Mouse (Mus musculus): ENCODE data around the gene Cracr2b. TPM values are rescaled to one million over a fixed set of nuclear protein-coding genes. Genes with fewer than 3 reads are reported as not detected.

Gene Cracr2b
- polyA plus RNA-seq, 1 experiment from 2014 or later, result 7.7 TPM

- Histone ChIP-seq H3K27me3 (peaks cover 49% of the 10 kb centered on the region), H3K9ac (replicated peaks) (no peak overlapping the region), H3K4me3 (replicated peaks) (no peak overlapping the region), H3K4me2 (no peak overlapping the region), H3K9me3 (no peaks in the 10 kb centered on the region), H3K27ac (no peak overlapping the region), H3K4me1 (replicated peaks) (peaks cover 26% of the 10 kb centered on the region), H3K36me3 (peaks cover 10% of the 10 kb centered on the region)
- ATAC-seq (ENCODE audit: insufficient number of reproducible peaks, insufficient read depth, low FRiP score, low TSS enrichment, low read depth), result no peak
- 91% methylated on average over 14 of the region's 14 CpGs for WGBS
Measured at GRCm38 (mm10) chr7:141457236-141457635, 3.7 kb upstream of the Cracr2b start.

DNA sequence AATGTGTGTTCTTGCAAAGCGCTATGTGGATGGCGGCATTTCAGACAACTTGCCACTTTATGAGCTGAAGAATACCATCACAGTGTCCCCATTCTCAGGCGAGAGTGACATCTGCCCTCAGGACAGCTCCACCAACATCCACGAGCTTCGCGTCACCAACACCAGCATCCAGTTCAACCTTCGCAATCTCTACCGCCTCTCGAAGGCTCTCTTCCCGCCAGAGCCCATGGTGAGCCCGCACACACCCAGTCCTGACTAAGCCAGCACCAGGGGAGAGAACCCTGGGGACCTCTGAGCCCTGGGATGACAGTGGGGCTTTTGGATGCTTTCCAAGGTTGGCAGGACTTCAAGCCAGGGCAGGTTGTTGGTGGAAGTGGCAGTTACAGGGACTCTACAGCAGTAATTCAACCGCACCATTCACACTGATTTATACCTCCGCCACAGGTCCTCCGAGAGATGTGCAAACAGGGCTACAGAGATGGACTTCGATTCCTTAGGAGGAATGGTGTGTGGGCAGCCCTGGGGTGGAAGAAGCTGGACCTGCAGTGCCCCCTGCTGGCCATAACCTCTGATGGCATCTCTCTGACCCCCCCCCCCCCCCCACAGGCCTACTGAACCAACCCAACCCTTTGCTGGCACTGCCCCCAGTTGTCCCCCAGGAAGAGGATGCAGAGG lies 2.8 kb upstream of the Cracr2b start:
- Histone ChIP-seq H3K36me3 (peaks cover 8% of the 10 kb centered on the region; the same call in 1 of the 2 replicates), H3K27ac (no peak overlapping the region), H3K4me2 (no peak overlapping the region), H3K4me1 (replicated peaks) (peaks cover 30% of the 10 kb centered on the region), H3K9me3 (no peaks in the 10 kb centered on the region), H3K27me3 (peaks cover 57% of the 10 kb centered on the region), H3K9ac (replicated peaks) (no peak overlapping the region), H3K4me3 (replicated peaks) (no peak overlapping the region)
- no peak for ATAC-seq (ENCODE audit: insufficient number of reproducible peaks, insufficient read depth, low FRiP score, low TSS enrichment, low read depth)
- 75% methylated on average over 15 of the region's 15 CpGs for WGBS

DNA sequence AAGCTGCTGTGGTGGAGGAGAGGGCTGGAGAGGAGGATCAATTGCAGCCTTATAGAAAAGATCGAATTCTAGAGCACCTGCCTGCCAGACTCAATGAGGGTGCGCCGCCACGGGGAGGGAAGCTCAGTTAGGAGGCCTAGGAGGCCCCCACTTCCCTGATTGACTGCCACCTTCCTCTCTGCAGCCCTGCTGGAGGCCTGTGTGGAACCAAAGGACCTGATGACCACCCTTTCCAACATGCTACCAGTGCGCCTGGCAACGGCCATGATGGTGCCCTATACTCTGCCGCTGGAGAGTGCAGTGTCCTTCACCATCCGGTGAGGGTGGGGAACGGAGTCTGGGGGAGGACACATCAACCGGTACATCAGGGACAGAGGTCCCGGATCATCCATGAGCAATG lies 2.2 kb upstream of the Cracr2b start:
- WGBS, result 91% methylated on average over 11 of the region's 11 CpGs
- Histone ChIP-seq H3K4me1 (replicated peaks) (peaks cover 30% of the 10 kb centered on the region), H3K36me3 (peaks cover 8% of the 10 kb centered on the region; the same call in 1 of the 2 replicates), H3K9me3 (no peaks in the 10 kb centered on the region), H3K4me3 (replicated peaks) (no peak overlapping the region), H3K27ac (no peak overlapping the region), H3K4me2 (no peak overlapping the region), H3K9ac (replicated peaks) (no peak overlapping the region), H3K27me3 (peaks cover 63% of the 10 kb centered on the region)
- no peak for ATAC-seq (ENCODE audit: insufficient number of reproducible peaks, insufficient read depth, low FRiP score, low TSS enrichment, low read depth)

GRCm38 (mm10) chr7:141459301-141459711 lies 1.6 kb upstream of the Cracr2b start:
- H3K27ac ChIP-seq, result no peak overlapping the region
- no peak overlapping the region for H3K4me3 ChIP-seq (replicated peaks)
- H3K4me1 ChIP-seq (replicated peaks), result peaks cover 33% of the 10 kb centered on the region
- WGBS, result 90% methylated on average over 17 of the region's 17 CpGs
- no peak for ATAC-seq (ENCODE audit: insufficient number of reproducible peaks, insufficient read depth, low FRiP score, low TSS enrichment, low read depth)
- no peak overlapping the region for H3K4me2 ChIP-seq
- no peak overlapping the region for H3K9ac ChIP-seq (replicated peaks)
- H3K36me3 ChIP-seq, result peaks cover 8% of the 10 kb centered on the region; the same call in 1 of the 2 replicates
- H3K9me3 ChIP-seq, result no peaks in the 10 kb centered on the region
- peaks cover 69% of the 10 kb centered on the region for H3K27me3 ChIP-seq

- peaks cover 8% of the 10 kb centered on the region; the same call in 1 of the 2 replicates for H3K36me3 ChIP-seq
- H3K9ac ChIP-seq (replicated peaks), result no peak overlapping the region
- H3K27ac ChIP-seq, result no peak overlapping the region
- no peak overlapping the region for H3K4me2 ChIP-seq
- no peaks in the 10 kb centered on the region for H3K9me3 ChIP-seq
- H3K4me1 ChIP-seq (replicated peaks), result peaks cover 34% of the 10 kb centered on the region
- H3K4me3 ChIP-seq (replicated peaks), result no peak overlapping the region
- ATAC-seq (ENCODE audit: insufficient number of reproducible peaks, insufficient read depth, low FRiP score, low TSS enrichment, low read depth), result no peak
- H3K27me3 ChIP-seq, result peaks cover 76% of the 10 kb centered on the region
- WGBS, result 72% methylated on average over 5 of the region's 5 CpGs
Measured at GRCm38 (mm10) chr7:141460001-141460390, 898 bp upstream of the Cracr2b start.

GRCm38 (mm10) chr7:141461521-141462332 lies 833 bp downstream of the Cracr2b start:
- Histone ChIP-seq H3K4me2 (peak overlapping the region; percentile 78), H3K27ac (no peak overlapping the region), H3K4me1 (replicated peaks) (peaks cover 36% of the 10 kb centered on the region), H3K9me3 (no peaks in the 10 kb centered on the region), H3K36me3 (peaks cover 8% of the 10 kb centered on the region; the same call in 1 of the 2 replicates), H3K4me3 (replicated peaks) (peak overlapping the region; percentile 42), H3K27me3 (peaks cover 91% of the 10 kb centered on the region), H3K9ac (replicated peaks) (peak overlapping the region; percentile 58)
- WGBS, result 2% methylated on average over 58 of the region's 59 CpGs
- ATAC-seq (ENCODE audit: insufficient number of reproducible peaks, insufficient read depth, low FRiP score, low TSS enrichment, low read depth), result no peak

DNA sequence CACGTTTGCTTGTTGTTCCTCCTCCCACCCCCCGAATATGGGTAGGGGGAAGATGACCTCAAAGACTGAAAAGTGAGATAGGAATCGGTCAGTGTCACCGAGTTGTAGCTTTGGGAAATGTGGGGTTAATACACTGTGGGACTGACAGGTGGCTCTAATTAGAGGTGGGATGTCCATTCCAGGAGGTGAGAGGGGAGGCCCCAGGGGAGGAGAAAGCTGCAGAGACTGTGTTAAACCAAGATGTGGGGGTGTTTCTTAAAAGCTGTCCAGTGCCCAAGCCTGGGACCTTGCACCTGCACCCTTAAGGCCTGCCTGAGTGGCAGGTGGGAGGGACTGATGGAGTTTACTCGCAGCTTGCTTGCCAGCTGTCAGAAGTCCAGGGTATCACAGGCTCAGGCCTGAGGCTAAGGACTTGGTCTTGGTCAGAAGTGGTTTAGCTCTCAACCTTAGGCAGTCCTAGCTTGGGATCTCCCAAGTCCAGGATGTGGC lies 1.5 kb downstream of the Cracr2b start:
- Histone ChIP-seq H3K9me3 (no peaks in the 10 kb centered on the region), H3K4me2 (peak overlapping the region; percentile 78), H3K27me3 (peaks cover 84% of the 10 kb centered on the region), H3K9ac (replicated peaks) (peak overlapping the region; percentile 58; the same call in 1 of the 2 replicates), H3K4me1 (replicated peaks) (peaks cover 41% of the 10 kb centered on the region), H3K4me3 (replicated peaks) (peak overlapping the region; percentile 42; the same call in 1 of the 2 replicates), H3K27ac (no peak overlapping the region), H3K36me3 (peaks cover 8% of the 10 kb centered on the region; the same call in 1 of the 2 replicates)
- WGBS, result 7% methylated on average over 5 of the region's 5 CpGs
- ATAC-seq (ENCODE audit: insufficient number of reproducible peaks, insufficient read depth, low FRiP score, low TSS enrichment, low read depth), result no peak

- no peak overlapping the region; the same call in 1 of the 2 replicates for H3K9ac ChIP-seq (replicated peaks)
- H3K4me1 ChIP-seq (replicated peaks), result peaks cover 54% of the 10 kb centered on the region
- peaks cover 76% of the 10 kb centered on the region for H3K27me3 ChIP-seq
- no peak overlapping the region for H3K27ac ChIP-seq
- peaks cover 8% of the 10 kb centered on the region; the same call in 1 of the 2 replicates for H3K36me3 ChIP-seq
- H3K4me2 ChIP-seq, result peak overlapping the region; percentile 56
- peak overlapping the region; percentile 30 for H3K4me3 ChIP-seq (replicated peaks)
- H3K9me3 ChIP-seq, result no peaks in the 10 kb centered on the region
- ATAC-seq (ENCODE audit: insufficient number of reproducible peaks, insufficient read depth, low FRiP score, low TSS enrichment, low read depth), result no peak
- 25% methylated on average over 12 of the region's 12 CpGs for WGBS
Measured at GRCm38 (mm10) chr7:141463824-141464602, 3.1 kb downstream of the Cracr2b start.

DNA sequence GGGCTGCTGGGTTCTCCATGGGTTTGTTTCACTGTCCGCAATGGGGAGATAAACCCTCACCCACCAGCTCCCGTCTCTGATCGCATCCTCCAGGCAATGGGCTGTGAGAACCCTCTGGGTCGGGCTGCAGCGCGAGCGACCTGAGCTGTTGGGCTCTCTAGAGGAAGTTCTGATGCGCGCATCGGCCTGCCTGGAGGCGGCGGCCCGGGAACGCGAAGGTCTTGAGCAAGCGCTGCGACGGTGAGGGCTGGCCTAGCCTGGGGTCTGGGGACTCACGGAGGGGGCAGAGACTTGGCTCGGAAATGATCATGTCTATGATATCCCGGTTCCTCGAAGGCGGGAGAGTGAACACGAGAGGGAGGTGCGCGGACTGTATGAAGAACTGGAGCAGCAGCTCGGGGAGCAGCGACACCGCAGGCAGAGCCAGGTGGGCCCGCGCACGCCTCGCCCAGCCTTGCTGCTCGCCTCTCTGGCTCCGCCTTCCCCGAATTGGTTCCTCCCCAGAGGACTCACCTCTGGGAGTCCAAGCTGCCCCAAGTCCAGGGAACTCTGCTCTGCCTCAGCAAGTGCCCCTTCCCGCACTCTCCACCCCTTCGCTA lies 3.8 kb downstream of the Cracr2b start:
- Histone ChIP-seq H3K4me1 (replicated peaks) (peaks cover 61% of the 10 kb centered on the region), H3K27me3 (peaks cover 69% of the 10 kb centered on the region), H3K9ac (replicated peaks) (no peak overlapping the region; the same call in 1 of the 2 replicates), H3K27ac (peak overlapping the region; percentile 41; the same call in 1 of the 2 replicates), H3K4me3 (replicated peaks) (peak overlapping the region; percentile 30), H3K4me2 (peak overlapping the region; percentile 56), H3K9me3 (no peaks in the 10 kb centered on the region), H3K36me3 (peaks cover 7% of the 10 kb centered on the region)
- ATAC-seq (ENCODE audit: insufficient number of reproducible peaks, insufficient read depth, low FRiP score, low TSS enrichment, low read depth), result no peak
- 4% methylated on average over 38 of the region's 38 CpGs for WGBS

- Histone ChIP-seq H3K9me3 (no peaks in the 10 kb centered on the region), H3K36me3 (peaks cover 14% of the 10 kb centered on the region), H3K4me1 (replicated peaks) (peaks cover 63% of the 10 kb centered on the region), H3K27ac (peak overlapping the region; percentile 41; the same call in 1 of the 2 replicates), H3K27me3 (peaks cover 61% of the 10 kb centered on the region), H3K4me2 (peak overlapping the region; percentile 56), H3K9ac (replicated peaks) (0 out of 2 replicates have a peak overlapping the region, but pooled peaks have one; percentile 12), H3K4me3 (replicated peaks) (peak overlapping the region; percentile 30; the same call in 1 of the 2 replicates)
- WGBS, result 26% methylated on average over 10 of the region's 10 CpGs
- no peak for ATAC-seq (ENCODE audit: insufficient number of reproducible peaks, insufficient read depth, low FRiP score, low TSS enrichment, low read depth)
Measured at GRCm38 (mm10) chr7:141465388-141466044, 4.6 kb downstream of the Cracr2b start.

Measured in limb, embryonic 12.5 days (tissue).